Mouse (Mus musculus) midbrain, embryonic 16.5 days (tissue): ENCODE measurements around the gene Cd5l. TPM values are rescaled to one million over a fixed set of nuclear protein-coding genes. Genes with fewer than 3 reads are reported as not detected.

Experiments used
- ATAC-seq: fragments of 200-750 bp; cut with Nextera tagmentation; 2 replicates; pipeline ENCODE4 v1.8.0; 2017; ENCODE audit warnings: moderate TSS enrichment
- H3K27ac ChIP-seq: fragments of 300-500 bp; sonication (generic); 2 replicates; pipeline ENCODE4 v1.5.1; 2014; ENCODE audit warnings: mild to moderate bottlenecking, low read length, mixed read lengths
- H3K27me3 ChIP-seq: fragments of 300-500 bp; sonication (generic); 2 replicates; pipeline ENCODE4 v1.6.1; 2014; ENCODE audit warnings: low read depth, low read length, mixed read lengths; ENCODE audit not compliant: control insufficient read depth, insufficient read depth
- H3K36me3 ChIP-seq: fragments of 300-500 bp; sonication (generic); 2 replicates; pipeline ENCODE4 v1.6.1; 2014; ENCODE audit warnings: mild to moderate bottlenecking, low read length, moderate library complexity, mixed read lengths; ENCODE audit not compliant: control insufficient read depth, insufficient read depth
- H3K4me1 ChIP-seq: fragments of 300-500 bp; sonication (generic); 2 replicates; pipeline ENCODE4 v1.6.1; 2014; ENCODE audit warnings: mild to moderate bottlenecking, low read length, mixed read lengths; ENCODE audit not compliant: control insufficient read depth, insufficient read depth
- H3K4me2 ChIP-seq: fragments of 300-500 bp; sonication (generic); 2 replicates; pipeline ENCODE4 v1.6.1; 2014; ENCODE audit warnings: mild to moderate bottlenecking, low read length, mixed read lengths
- H3K4me3 ChIP-seq: fragments of 300-500 bp; sonication (generic); 2 replicates; pipeline ENCODE4 v1.5.1; 2014; ENCODE audit warnings: low read depth, mild to moderate bottlenecking, low read length, moderate library complexity, mixed read lengths
- H3K9ac ChIP-seq: fragments of 300-500 bp; sonication (generic); 2 replicates; pipeline ENCODE4 v1.6.1; 2014; ENCODE audit warnings: low read depth, low read length, mixed read lengths
- H3K9me3 ChIP-seq: fragments of 300-500 bp; sonication (generic); replicated peaks from 2 replicates; pipeline ENCODE4 v1.6.1; 2014; ENCODE audit warnings: mild to moderate bottlenecking, low read length, mixed read lengths; ENCODE audit not compliant: control insufficient read depth, poor library complexity, severe bottlenecking
- WGBS: fragments of 180-500 bp; shearing (Covaris S2); extraction: QIAGEN DNeasy Blood & Tissue Kit; methylation state at CpG from one replicate; pipeline ENCODE4 v1.1.7; 2014; 5-methylcytosine and 5-hydroxymethylcytosine counted together
- polyA plus RNA-seq: library from polyadenylated mRNA; unstranded; fragments of >200 nt; fragmentation: Nextera tagmentation; extraction: Ambion mirVana; gene quantifications from 2 replicates; pipeline ENCODE4 v1.2.1, GENCODE M21; 2015

Cd5l gene
- polyA plus RNA-seq, 1 experiment from 2014 or later: 0.11 TPM

GRCm38 (mm10) chr3:87390935-87391334, 33.3 kb downstream of the Cd5l start:
- WGBS: 90% methylated on average over 1 of the region's 1 CpGs
- no peaks in the 10 kb centered on the region for H3K4me1 ChIP-seq
- no peak overlapping the region for H3K27ac ChIP-seq
- ATAC-seq: no peak
- no peak overlapping the region for H3K4me2 ChIP-seq
- H3K4me3 ChIP-seq: no peak overlapping the region
- H3K9me3 ChIP-seq: no peaks in the 10 kb centered on the region
- no peak overlapping the region for H3K9ac ChIP-seq
- no peaks in the 10 kb centered on the region for H3K36me3 ChIP-seq
- H3K27me3 ChIP-seq: no peaks in the 10 kb centered on the region

GRCm38 (mm10) chr3:87398809-87399208, 41.1 kb downstream of the Cd5l start:
- no peak for ATAC-seq
- H3K9ac ChIP-seq: no peak overlapping the region
- no peaks in the 10 kb centered on the region for H3K4me1 ChIP-seq
- no peaks in the 10 kb centered on the region for H3K27me3 ChIP-seq
- 67% methylated on average over 4 of the region's 4 CpGs for WGBS
- H3K9me3 ChIP-seq: no peaks in the 10 kb centered on the region
- no peak overlapping the region for H3K27ac ChIP-seq
- no peaks in the 10 kb centered on the region for H3K36me3 ChIP-seq
- no peak overlapping the region for H3K4me2 ChIP-seq
- no peak overlapping the region for H3K4me3 ChIP-seq

GRCm38 (mm10) chr3:87399906-87400305, 42.2 kb downstream of the Cd5l start:
- no peaks in the 10 kb centered on the region for H3K27me3 ChIP-seq
- no peak overlapping the region for H3K9ac ChIP-seq
- H3K4me2 ChIP-seq: no peak overlapping the region
- H3K27ac ChIP-seq: no peak overlapping the region
- ATAC-seq: no peak
- H3K36me3 ChIP-seq: no peaks in the 10 kb centered on the region
- H3K4me3 ChIP-seq: no peak overlapping the region
- no peaks in the 10 kb centered on the region for H3K9me3 ChIP-seq
- 90% methylated on average over 4 of the region's 4 CpGs for WGBS
- no peaks in the 10 kb centered on the region for H3K4me1 ChIP-seq

GRCm38 (mm10) chr3:87401321-87401720, 43.6 kb downstream of the Cd5l start:
- Histone ChIP-seq H3K4me1 (no peaks in the 10 kb centered on the region), H3K36me3 (no peaks in the 10 kb centered on the region), H3K4me3 (no peak overlapping the region), H3K9me3 (no peaks in the 10 kb centered on the region), H3K9ac (no peak overlapping the region), H3K4me2 (no peak overlapping the region), H3K27ac (no peak overlapping the region), H3K27me3 (no peaks in the 10 kb centered on the region)
- no peak for ATAC-seq
- WGBS: 56% methylated on average over 5 of the region's 5 CpGs

- Histone ChIP-seq H3K4me2 (no peak overlapping the region), H3K9me3 (no peaks in the 10 kb centered on the region), H3K27ac (no peak overlapping the region), H3K36me3 (no peaks in the 10 kb centered on the region), H3K27me3 (no peaks in the 10 kb centered on the region), H3K9ac (no peak overlapping the region), H3K4me3 (no peak overlapping the region), H3K4me1 (no peaks in the 10 kb centered on the region)
- WGBS: 24% methylated on average over 4 of the region's 4 CpGs
- no peak for ATAC-seq
Measured at GRCm38 (mm10) chr3:87408171-87408570, 50.5 kb downstream of the Cd5l start.

GRCm38 (mm10) chr3:87409196-87409935, 51.7 kb downstream of the Cd5l start:
- Histone ChIP-seq H3K4me3 (no peak overlapping the region), H3K9ac (no peak overlapping the region), H3K9me3 (no peaks in the 10 kb centered on the region), H3K27me3 (no peaks in the 10 kb centered on the region), H3K4me1 (no peaks in the 10 kb centered on the region), H3K4me2 (no peak overlapping the region), H3K27ac (no peak overlapping the region), H3K36me3 (no peaks in the 10 kb centered on the region)
- no peak for ATAC-seq
- 80% methylated on average over 4 of the region's 4 CpGs for WGBS

- 85% methylated on average over 6 of the region's 6 CpGs for WGBS
- Histone ChIP-seq H3K36me3 (no peaks in the 10 kb centered on the region), H3K27ac (no peak overlapping the region), H3K4me3 (no peak overlapping the region), H3K9me3 (no peaks in the 10 kb centered on the region), H3K27me3 (no peaks in the 10 kb centered on the region), H3K4me1 (no peaks in the 10 kb centered on the region), H3K4me2 (no peak overlapping the region), H3K9ac (no peak overlapping the region)
- ATAC-seq: no peak
Measured at GRCm38 (mm10) chr3:87410605-87411004, 52.9 kb downstream of the Cd5l start.

- no peak overlapping the region for H3K4me2 ChIP-seq
- no peaks in the 10 kb centered on the region for H3K27me3 ChIP-seq
- ATAC-seq: peak; percentile 36; the same call in 1 of the 2 replicates
- H3K36me3 ChIP-seq: no peaks in the 10 kb centered on the region
- H3K27ac ChIP-seq: no peak overlapping the region
- H3K4me1 ChIP-seq: no peaks in the 10 kb centered on the region
- H3K9ac ChIP-seq: no peak overlapping the region
- H3K9me3 ChIP-seq: no peaks in the 10 kb centered on the region
- WGBS: 13% methylated on average over 12 of the region's 12 CpGs
- no peak overlapping the region for H3K4me3 ChIP-seq
Measured at GRCm38 (mm10) chr3:87411150-87411549, 53.5 kb downstream of the Cd5l start.

- Histone ChIP-seq H3K27me3 (no peaks in the 10 kb centered on the region), H3K27ac (no peak overlapping the region), H3K9me3 (no peaks in the 10 kb centered on the region), H3K4me3 (no peak overlapping the region), H3K4me2 (no peak overlapping the region), H3K36me3 (no peaks in the 10 kb centered on the region), H3K4me1 (no peaks in the 10 kb centered on the region), H3K9ac (no peak overlapping the region)
- 56% methylated on average over 1 of the region's 1 CpGs for WGBS
- ATAC-seq: no peak
Measured at GRCm38 (mm10) chr3:87420645-87421044, 63.0 kb downstream of the Cd5l start.
